Mouse (Mus musculus) gastrocnemius, postnatal 25 days (tissue): ENCODE data around the gene Nrxn1. TPM values are rescaled to one million over a fixed set of nuclear protein-coding genes. Genes with fewer than 3 reads are reported as not detected.

Experiments used
- DNase-seq: peaks from one replicate; pipeline ENCODE4 v3.0.0; 2022
- long read RNA-seq, 2 experiments: library from polyadenylated mRNA; stranded (forward); transcript quantifications; one replicate each; pipeline ENCODE4 v2.0.0; 2021
- total RNA-seq, 2 experiments: library from RNA; stranded (reverse); gene quantifications; 1 replicate in 1 of 2; 2 replicates in 1 of 2; pipeline ENCODE4 v1.2.3; 2021

Gene Nrxn1
- total RNA-seq = under 1 TPM; 0.10 to 0.62 TPM
- long read RNA-seq, experiment 1 = 0 reads
- long read RNA-seq, experiment 2 = 0 reads

DNA sequence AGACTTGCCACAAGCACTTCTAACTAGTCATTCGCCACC is at the start of gene Nrxn1:
Nrxn1 (minus strand) TSS at position 30 of the 39 bp plus-strand sequence.
- no peak for DNase-seq

DNA sequence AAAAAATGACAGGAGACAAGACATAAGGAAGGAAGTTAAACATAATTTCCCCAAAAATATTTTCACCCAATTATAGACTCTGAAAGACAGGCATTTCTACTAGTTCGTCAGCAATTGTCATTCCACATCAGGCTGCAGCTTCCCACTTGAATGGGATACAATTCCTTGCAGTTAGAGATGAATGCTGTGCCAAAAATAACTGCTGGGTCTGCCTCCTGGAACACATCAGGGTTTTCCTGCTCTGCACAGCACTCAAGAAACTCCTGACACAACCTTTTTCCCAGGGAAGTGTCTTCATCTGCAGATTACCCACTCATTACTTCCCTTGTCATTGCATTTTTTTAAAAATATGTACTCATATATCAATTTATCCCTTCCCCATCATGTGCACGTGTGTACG is 44.0 kb upstream of the Nrxn1 start:
- DNase-seq = no peak

DNA sequence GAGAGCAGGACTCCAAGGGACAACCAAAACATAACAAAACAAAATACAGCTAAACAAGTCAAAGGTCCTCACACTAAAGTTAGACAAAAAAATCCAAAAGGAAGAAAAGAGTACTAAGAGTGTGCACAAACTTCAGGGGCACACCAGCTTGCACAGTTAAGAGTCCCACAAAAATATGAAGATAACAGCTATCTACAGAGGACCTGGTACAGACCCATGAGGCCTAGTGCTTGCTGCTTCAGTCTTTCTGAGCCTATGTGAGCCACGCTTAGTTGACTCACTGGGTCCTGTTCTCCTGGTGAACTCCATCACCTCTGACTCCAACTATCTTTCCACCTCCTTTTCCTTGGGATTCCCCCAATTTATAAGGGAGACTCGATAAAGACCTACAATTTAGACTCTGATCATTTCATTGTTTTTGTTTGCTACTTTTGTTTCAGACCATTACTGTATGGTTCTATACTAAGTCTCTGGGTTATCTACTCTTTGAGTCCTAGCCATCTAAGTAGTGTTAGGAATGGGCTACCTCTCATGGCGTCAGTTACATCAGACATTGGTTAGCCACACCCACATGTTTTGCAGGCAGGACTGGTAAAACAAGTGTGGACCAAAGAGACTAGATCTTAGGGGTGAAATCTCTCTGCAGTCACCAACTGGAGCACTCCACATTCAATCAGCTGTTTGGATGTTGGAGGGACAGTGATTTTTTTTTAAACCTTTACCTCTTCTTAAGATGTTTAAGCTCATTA is 20.2 kb upstream of the Nrxn1 start:
- no peak for DNase-seq

DNA sequence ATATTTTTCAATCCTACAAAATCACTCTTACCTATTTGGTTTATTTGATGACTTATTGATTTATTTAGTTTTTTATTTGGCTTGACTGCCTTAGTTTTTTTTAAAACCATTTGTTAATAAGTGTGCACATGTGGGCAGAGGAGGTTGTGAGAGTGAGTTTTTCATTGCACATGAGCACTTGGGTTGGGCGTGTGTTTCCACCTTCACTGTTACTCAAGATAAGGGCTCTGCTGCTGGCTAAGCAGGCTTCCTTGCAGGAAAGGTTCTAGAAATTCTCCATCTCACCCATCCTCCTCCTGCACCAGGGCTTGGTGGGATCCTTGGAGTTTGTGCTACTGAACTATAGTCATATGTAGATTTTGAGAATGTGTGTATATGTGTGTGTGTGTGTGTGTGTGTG is 19.2 kb upstream of the Nrxn1 start:
- DNase-seq = no peak

DNA sequence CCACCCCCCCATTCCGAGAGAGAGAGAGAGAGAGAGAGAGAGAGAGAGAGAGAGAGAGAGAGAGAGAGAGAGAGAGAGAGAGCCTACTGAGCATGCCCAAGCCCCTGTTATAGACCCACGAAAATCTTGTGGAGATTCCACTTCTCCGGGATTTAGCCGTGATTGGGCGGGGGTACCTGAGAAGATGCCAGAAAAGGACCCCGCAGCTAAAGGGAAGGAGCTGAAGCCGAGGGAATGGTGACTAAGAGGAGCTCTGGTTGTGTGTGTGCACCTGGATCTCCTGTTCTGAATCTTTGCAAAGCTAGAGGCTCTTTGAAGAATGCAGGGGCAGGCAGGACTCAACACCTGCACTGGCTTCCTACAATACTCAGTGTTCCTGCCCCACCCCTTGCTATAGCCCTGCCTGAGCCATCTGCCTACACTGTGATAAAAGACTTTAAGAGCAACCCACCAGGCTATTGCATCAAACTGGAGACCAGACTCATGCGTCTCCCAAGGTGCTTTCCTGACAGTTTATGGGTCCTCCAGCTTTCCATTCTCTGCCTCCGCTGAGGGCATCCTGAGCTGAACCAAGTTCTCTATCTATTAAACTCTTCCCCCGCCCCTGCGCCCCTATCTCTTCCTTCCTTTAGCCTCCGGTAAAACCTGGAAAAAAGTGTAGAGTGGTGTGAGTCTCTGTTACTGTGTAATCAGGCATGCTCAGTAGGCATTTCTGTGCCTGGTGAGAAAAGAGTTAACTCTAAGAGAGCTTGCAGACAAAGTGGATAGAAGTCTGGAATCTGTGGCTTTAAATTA is 407 bp upstream of the Nrxn1 start:
- DNase-seq = no peak

DNA sequence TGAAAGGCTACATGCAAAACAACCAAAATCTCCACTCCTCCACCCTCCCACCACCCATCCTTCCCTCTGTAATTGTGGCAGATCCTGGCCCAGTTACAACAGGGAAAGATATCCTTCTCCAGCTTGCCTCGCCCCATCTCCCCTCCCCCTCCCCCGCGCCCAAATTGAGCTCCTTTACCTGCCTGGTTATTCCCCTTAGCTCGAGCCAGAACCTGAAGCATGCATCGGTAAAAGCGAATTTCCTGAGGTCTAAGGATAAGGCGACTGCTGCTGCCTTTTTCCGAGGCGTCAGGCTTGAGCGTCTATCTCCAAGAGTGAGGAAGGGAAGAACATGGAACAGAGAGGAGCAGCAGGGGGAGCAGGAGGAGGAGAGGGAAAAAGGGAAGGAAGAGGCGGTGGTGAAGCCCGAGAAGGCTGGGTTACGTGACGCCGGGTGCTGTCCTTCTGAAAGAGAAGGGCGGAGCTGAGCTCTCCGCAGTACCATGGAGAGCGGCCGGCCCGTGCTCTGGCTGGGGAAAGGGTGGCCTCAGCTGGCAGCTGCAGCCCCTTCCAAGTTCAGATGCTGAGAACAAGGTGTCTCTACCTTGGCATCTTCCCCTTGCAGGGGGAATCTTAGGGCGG is 340 bp downstream of the Nrxn1 start:
- no peak for DNase-seq

DNA sequence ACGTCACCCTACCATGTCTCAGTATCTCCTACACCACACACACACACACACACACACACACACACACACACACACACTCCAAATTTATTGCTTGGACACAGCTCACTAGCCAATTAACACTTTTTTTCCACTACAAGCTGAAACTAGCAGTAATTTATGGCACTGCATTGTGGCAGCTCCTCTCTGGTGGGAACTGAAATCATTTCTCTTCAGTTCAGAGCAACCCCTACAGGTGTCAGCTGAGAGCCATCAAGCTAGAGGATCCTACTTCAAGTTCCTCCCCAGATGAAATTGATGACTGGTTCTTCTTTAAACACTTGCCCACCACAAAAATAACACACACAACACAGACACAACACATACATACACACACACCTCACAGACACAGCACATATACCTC is 2.2 kb downstream of the Nrxn1 start:
- DNase-seq = no peak

DNA sequence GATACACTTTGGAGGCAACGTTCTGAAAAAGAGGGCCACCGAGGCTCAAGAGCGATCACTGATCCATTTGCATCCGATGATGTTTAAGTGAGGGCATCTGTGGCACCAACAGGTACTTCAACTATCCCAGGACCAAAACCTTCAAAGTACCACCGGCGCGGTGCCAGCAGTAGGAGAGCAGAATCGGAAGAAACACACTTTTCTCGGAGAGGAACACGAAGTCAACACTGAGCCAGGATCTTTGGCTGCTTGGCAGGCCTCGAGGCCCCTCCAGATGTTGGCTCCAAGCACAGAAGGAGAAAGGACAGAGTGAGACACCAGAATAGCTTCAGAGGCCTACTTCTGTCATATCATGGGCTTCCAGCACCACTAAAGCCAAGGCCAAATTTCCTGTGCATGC is 3.9 kb downstream of the Nrxn1 start:
- DNase-seq = no peak

DNA sequence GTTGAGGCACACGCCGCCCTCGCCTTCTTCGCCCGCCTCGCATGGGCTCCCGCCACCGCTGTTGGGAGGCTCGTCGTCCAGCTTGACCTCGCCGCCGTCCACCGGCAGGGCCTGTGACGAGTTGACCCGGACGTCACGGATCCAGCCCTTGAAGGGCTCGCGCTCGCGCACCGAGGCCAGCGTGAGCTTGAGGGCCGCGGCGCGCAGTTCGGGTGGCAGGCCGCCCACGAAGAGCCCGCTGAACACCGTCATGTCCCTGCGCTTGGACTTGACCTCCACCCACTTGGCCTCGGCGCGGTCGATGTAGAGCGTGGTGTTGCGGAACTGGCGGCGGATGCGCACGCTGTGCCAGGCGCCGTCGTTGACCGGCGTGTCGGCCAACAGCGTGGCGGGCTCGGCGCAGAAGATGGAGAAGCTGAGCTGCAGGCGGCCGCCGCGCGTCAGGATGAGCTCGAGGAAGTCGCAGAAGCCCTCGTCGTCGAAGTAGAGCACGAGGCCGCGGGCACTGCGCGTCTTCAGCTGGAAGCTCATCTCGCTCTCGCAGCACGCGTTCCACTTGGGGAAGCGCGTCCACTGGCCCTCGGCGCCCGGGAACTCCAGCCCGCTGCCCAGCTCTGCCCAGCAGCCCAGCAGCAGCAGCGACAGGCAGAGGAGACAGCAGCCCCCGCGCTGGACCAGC is 4.7 kb downstream of the Nrxn1 start:
- DNase-seq = no peak

DNA sequence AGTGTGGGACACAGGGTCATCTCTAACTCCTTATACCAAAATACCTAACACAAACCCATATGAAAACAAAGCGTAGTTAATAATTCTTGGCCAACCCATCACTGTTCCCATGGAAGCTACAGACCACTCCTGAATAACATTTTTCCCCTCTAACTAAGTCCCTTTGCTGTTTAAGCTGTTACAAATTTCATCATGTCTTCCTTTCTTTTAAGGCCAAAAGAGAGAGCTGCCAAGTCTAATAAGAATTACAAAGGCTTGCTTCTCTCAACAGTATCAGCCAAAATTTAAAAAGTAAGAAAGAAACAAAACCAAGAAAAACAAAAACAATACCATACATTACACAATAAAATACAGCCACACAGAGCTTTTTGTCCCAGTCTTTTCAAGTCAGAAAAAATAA is 6.5 kb downstream of the Nrxn1 start:
- DNase-seq = no peak

DNA sequence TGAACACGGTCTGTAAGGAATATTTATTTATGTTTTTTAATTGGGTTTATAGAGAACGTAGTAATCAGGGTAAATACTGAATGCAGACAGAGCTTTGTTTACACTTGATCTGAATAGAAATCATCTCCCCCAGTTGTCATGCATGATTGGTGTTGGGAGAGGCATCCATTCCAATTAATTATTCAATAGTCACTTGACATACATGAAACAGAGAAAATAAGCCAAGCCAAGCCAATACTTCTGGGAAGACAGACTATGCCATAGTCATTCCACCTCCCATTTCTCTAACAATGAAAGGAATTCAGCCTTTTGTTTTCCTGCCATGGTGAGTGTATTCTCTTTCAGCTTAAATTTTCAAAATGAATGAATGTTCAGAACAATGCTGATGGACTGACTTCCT is 7.5 kb downstream of the Nrxn1 start:
- no peak for DNase-seq

DNA sequence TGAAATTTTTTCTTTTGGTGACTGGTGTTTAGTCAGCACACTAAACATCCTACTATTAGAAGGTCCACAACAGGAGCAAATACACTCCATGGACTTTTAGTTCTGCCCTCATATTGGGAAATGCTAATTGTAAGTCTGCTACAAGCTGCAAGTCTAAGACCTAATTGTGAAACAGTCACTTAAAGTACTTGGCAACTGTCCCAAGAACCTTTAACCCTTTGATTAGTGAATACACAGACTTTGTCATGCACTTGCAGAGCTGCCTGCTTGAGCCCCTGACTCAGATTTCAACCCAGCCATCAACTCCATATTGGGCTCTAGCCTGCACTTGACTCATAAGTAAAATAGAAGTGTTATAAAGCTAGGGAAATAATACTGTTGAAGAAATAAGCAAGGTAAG is 13.8 kb downstream of the Nrxn1 start:
- no peak for DNase-seq

DNA sequence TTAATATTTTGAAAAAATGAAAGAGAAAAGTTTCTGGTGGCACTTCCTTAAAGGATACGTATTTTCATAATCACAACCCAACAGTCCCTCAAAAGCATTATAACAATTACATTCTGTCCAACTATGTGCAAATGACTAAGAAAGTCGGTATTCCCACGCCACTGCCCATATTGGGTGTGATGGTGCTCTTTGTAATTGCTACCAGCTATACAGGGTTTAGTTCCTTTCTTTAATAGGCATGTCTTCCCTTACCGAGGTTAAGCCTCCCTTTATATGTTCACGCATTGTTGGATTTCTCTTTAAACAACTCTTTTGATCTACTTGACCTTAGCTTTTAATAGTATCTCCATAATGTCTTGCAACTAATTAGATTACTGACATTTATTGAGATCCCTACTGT is 18.1 kb downstream of the Nrxn1 start:
- DNase-seq = no peak

DNA sequence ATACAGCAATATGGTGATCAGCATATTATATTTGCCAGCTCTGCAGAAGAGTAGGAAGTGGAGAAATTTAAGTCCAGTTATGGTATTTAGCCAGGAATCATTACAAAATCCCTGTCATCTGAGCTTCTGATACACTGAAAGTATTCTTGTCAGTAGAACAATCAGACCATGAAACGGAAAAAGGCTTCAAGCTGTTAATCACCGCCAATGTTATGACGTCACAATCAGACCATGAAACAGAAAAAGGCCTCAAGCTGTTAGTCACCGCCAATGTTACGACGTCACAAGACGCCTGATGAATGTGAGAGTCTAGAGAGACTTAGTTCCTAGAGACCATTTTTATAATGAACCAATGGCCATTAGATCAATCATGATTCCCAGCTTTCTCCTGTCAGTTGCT is 59.4 kb downstream of the Nrxn1 start:
- no peak for DNase-seq

DNA sequence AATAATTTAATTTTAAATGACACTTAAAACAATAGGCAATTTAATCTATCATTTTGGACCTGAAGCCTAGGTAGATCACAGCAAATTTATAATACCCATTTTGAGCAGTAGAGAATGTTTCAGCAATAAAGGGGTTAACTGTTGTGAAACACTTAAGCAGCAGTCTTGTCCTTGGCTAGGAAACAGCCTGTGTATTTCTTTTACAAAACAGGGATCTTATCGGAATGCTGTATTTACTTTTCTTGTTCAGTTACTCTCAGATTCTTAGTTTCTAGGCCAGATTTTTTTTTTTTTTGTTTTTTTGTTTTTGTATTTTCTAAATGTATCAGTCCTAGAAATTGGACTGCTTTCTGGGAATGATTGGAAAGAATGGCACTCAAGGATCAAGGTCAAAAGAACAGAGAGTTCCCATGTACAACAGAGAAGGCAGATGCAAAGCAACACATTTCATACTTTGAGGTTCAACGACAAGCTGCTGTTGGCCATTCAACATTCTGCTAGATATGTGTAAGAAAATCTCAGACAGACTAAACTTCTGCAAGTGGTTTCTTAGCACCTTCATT is 67.7 kb downstream of the Nrxn1 start:
- no peak for DNase-seq

DNA sequence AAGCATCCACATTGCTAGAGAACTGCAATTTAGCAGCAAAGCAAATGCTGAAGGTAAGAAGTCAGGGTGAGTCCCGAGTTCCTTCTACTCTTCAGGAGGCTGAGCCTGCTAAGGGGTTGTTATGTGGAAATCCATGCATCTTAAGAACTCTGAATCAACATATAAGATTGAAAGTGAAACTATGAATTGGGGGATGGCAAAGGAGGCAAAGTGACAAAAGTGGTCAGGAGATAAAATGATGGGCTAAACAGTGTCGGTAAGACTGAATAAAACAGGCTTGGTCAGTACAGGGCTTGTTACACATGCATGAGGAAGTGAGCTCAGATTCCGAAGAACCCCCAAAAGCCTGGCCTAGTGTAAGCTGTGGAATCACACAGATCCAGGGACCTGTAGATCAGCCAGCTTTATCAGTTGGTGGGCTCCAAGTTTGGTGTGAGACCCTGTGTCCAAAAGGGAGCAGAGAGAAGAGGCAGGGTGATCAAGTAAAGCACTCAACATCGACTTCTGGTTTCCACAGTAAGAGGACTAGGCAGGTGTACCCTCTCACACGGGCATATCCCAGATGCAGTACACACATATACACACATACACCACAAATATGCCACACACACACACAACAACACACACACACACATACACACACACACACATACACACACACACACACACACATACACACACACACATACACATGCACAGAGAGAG is 85.3 kb downstream of the Nrxn1 start:
- no peak for DNase-seq

DNA sequence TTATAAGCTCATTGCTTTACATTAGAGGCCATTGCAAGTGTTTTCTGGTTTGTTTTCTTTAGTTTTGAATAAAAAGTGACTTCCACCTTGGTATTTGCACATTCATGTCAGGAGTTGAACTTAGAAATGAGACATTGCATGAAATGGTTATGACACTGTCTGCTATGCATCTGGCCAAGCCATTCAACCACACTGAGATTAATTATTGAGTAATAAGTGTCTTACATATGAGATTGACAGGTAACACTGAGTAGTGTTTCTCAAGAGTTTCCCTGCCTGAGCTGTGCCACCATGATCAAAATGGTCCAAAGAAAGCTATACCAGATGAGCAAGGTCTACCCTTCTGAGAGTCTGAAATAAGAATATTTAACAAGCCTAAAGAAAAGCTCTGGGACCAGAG is 92.5 kb downstream of the Nrxn1 start:
- no peak for DNase-seq

DNA sequence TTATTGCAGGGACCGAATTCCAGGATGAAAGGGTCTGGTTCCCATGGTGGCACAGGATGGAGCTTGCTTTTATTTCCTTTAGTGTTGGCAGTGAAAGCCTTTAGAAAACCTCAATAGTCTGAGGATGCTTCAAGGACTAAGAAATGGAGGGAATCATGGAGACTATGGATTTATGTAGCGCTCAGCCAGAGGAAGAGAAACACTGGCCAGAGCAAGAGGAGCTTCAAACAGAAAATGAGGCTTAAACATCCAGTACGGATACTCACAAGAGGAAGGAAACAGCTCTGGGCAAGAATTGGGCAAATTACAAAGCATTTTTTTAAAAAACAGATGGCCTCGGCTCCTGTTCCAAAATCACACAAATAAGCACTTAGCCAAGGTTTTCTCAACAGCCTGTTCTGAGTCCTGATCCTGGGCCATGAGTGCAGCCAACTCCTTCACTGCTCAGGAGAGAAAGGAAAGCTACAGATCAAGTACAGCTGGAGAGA is 93.2 kb downstream of the Nrxn1 start:
- DNase-seq = peak; percentile 27

DNA sequence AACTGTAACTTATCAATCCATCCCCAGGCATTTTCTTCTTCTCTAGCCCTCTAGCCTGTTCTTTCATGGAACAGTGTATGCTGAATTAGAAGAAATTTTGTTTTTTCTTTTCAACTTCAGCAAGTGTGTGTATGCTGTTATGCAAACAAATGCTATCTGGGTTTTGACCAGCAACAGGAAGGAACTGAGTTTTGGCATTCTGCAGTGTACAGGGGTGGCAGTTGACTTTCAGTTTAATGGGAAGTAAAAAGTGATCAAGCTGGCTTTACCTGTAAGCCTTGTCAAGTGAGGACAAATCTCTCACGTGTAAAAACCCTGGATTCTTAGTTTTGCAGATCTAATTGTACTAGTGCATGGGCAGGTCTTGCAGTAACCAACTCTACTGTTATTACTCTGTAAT is 95.2 kb downstream of the Nrxn1 start:
- DNase-seq = no peak

DNA sequence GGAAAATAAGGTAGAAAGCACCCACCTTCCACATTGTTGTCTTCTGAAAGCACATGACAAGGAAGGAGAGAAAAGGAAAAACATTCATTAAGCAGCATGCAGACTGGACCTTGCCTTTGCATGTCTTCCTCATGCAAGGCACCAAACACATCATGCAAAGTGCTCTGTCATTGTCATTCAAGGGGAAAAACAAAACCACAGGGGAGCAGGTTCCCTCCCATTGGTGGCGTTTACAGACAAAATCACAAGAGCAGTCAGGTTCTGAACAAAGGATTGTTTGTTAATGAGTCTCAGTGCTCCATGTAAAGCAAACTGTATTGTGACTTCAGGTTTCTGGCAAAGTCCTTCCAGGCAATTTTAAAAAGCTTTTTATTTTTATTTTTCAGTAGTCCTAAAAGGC is 97.4 kb downstream of the Nrxn1 start:
- no peak for DNase-seq

DNA sequence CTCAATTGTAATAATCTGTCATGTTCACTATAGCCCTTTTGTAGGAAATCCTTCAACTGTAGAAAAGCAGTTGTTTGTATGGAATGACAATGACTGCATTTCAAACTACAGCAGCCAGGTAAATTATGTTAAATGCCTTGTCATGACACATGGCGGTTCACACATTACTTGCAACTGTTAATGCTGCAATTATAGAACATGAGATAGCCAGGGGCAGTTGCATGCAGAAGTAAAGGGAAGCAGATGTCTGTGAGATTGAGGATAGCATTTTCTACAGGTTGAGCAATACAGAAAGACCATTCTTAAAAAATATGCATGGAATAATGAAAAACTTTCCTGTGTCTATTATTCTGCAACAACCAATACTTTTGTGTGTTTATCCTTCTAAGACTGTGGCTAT is 98.6 kb downstream of the Nrxn1 start:
- DNase-seq = no peak

DNA sequence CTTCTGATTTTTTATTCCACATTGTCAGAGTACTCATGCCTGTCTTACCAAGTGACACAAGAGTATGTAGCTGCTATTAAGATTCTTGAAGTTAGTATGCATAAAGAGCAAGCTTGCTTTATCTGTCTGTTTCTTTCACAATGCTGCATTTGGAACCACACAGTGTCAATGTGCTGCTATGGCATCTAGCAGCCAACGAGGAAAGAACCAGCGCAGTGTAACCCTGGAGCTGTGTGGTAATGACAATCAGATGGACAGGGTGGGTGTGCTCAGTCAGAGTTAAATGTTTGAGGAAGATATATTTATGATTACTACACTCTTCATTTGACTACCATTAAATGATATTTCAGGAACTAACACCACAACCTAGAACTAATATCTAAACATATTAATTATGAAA is 102.1 kb downstream of the Nrxn1 start:
- no peak for DNase-seq
